Mouse (Mus musculus) intestine, embryonic 14.5 days (tissue): ENCODE results near the gene Pold3. TPM values are rescaled to one million over a fixed set of nuclear protein-coding genes. Genes with fewer than 3 reads are reported as not detected.
A peak's percentile ranks its signal among the peaks of the same experiment; 100 is the strongest.

Source experiments
- ATAC-seq: fragments of 200-750 bp; cut with Nextera tagmentation; replicated peaks from 2 replicates; pipeline ENCODE4 v1.8.0; 2017; ENCODE audit warnings: low read depth, moderate number of reproducible peaks, moderate TSS enrichment, moderate library complexity; ENCODE audit not compliant: low FRiP score, low TSS enrichment
- DNase-seq: peaks from one replicate; pipeline ENCODE4 v3.0.0-alpha.2; 2018; ENCODE audit warnings: low spot score
- H3K27ac ChIP-seq: fragments of 300-500 bp; sonication (generic); 2 replicates; pipeline ENCODE4 v1.5.1; 2014; ENCODE audit warnings: low read depth, mild to moderate bottlenecking, control low read depth
- H3K27me3 ChIP-seq: fragments of 300-500 bp; sonication (generic); replicated peaks from 2 replicates; pipeline ENCODE4 v1.6.1; 2014; ENCODE audit warnings: low read length, control low read depth; ENCODE audit not compliant: control insufficient read depth, insufficient read depth
- H3K36me3 ChIP-seq: fragments of 300-500 bp; sonication (generic); 2 replicates; pipeline ENCODE4 v1.6.1; 2014; ENCODE audit warnings: low read length, control low read depth; ENCODE audit not compliant: control insufficient read depth, insufficient read depth
- H3K4me1 ChIP-seq: fragments of 300-500 bp; sonication (generic); replicated peaks from 2 replicates; pipeline ENCODE4 v1.6.1; 2014; ENCODE audit warnings: low read length, control low read depth, mixed read lengths; ENCODE audit not compliant: control insufficient read depth, insufficient read depth
- H3K4me2 ChIP-seq: fragments of 300-500 bp; sonication (generic); 2 replicates; pipeline ENCODE4 v1.6.1; 2014; ENCODE audit warnings: low read length
- H3K4me3 ChIP-seq: fragments of 300-500 bp; sonication (generic); 2 replicates; pipeline ENCODE4 v1.5.1; 2014; ENCODE audit warnings: low read depth, low read length, control low read depth, mixed read lengths
- H3K9ac ChIP-seq: fragments of 300-500 bp; sonication (generic); 2 replicates; pipeline ENCODE4 v1.6.1; 2014; ENCODE audit warnings: mild to moderate bottlenecking, low read length
- H3K9me3 ChIP-seq: fragments of 300-500 bp; sonication (generic); 2 replicates; pipeline ENCODE4 v1.6.1; 2016; ENCODE audit warnings: low read length, control low read depth; ENCODE audit not compliant: control insufficient read depth
- WGBS: fragments of 180-500 bp; shearing (Covaris S2); extraction: QIAGEN DNeasy Blood & Tissue Kit; methylation state at CpG from one replicate; pipeline ENCODE4 v1.1.7; 2014; 5-methylcytosine and 5-hydroxymethylcytosine counted together
- polyA plus RNA-seq: library from polyadenylated mRNA; unstranded; fragments of >200 nt; fragmentation: Nextera tagmentation; extraction: Ambion mirVana; gene quantifications from 2 replicates; pipeline ENCODE4 v1.2.1, GENCODE M21; 2014

The Pold3 gene
- polyA plus RNA-seq, 1 experiment from 2014 or later: 64.8 TPM

DNA sequence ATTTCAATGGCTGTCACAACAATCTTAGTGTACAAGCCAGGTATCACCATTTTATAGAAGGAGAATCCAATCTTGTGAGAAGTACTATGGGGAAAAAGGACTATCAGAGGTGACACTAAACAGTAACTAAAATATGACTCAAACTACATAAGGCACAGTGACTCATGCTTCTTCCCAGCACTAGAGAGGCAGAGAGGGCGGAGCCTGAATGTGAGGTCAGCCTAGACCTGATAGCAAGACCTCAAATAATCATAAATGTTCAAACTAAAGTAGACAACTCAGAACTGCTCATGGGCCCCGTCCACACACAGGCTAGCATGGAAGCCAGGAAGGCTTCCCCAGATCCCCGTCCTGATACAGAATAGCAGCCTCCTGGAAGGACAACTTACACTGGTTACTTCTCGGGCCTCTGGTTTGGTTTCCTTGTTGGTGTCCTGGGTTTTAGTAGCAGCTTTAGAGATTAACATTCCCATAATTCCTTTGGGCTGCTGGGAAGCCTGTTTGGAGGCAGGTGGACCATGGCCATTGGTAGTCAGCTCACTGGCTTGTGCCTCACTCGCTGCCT, 21.3 kb downstream of the Pold3 start:
- Histone ChIP-seq H3K9me3 (no peaks in the 10 kb centered on the region), H3K4me3 (no peak overlapping the region), H3K27me3 (no peaks in the 10 kb centered on the region), H3K4me1 (no peaks in the 10 kb centered on the region), H3K27ac (no peak overlapping the region), H3K9ac (no peak overlapping the region), H3K4me2 (no peak overlapping the region), H3K36me3 (peaks cover 94% of the 10 kb centered on the region)
- WGBS: 80% methylated on average over 5 of the region's 5 CpGs
- DNase-seq (peak; percentile 52), ATAC-seq (no peak)

- H3K4me2 ChIP-seq: no peak overlapping the region
- H3K4me1 ChIP-seq: peaks cover 8% of the 10 kb centered on the region
- no peaks in the 10 kb centered on the region for H3K27me3 ChIP-seq
- no peak overlapping the region for H3K4me3 ChIP-seq
- H3K9ac ChIP-seq: no peak overlapping the region
- ATAC-seq (no peak), DNase-seq (peak; percentile 10)
- no peak overlapping the region for H3K27ac ChIP-seq
- 93% methylated on average over 5 of the region's 5 CpGs for WGBS
- H3K36me3 ChIP-seq: peaks cover 79% of the 10 kb centered on the region
- no peaks in the 10 kb centered on the region for H3K9me3 ChIP-seq
These were observed 34.5 kb downstream of the Pold3 start for GRCm38 (mm10) chr7:100086891-100087290.

GRCm38 (mm10) chr7:100086159-100086755, 35.1 kb downstream of the Pold3 start:
- DNase-seq: peak; percentile 32
- Histone ChIP-seq H3K4me1 (peaks cover 5% of the 10 kb centered on the region), H3K27ac (no peak overlapping the region), H3K9ac (no peak overlapping the region), H3K4me3 (no peak overlapping the region), H3K27me3 (no peaks in the 10 kb centered on the region), H3K4me2 (no peak overlapping the region), H3K36me3 (peaks cover 81% of the 10 kb centered on the region), H3K9me3 (no peaks in the 10 kb centered on the region)
- WGBS: 93% methylated on average over 8 of the region's 8 CpGs
- ATAC-seq: no peak

DNA sequence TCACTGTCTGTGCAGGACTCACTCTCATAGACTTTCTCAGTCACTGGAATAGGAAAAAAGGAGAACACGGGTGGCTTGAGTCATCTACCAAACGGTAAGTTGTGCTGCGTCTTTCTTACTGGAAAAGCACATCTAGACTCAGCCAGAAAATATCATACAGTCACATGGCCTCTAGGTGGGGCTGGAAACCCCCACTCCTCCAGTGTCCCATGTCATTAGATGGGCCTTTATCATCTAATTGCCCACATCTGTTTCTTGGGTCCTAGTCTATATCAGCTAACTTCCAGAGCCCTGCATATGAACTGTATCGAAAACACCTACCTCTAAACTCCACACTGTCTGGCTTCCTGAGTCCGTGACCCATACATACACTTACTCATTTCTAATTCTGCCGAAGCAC, 37.6 kb downstream of the Pold3 start:
- ATAC-seq (no peak), DNase-seq (peak; percentile 31)
- H3K27me3 ChIP-seq: no peaks in the 10 kb centered on the region
- no peaks in the 10 kb centered on the region for H3K9me3 ChIP-seq
- no peak overlapping the region for H3K9ac ChIP-seq
- 88% methylated on average over 6 of the region's 6 CpGs for WGBS
- no peak overlapping the region for H3K4me2 ChIP-seq
- no peak overlapping the region for H3K27ac ChIP-seq
- H3K4me1 ChIP-seq: no peaks in the 10 kb centered on the region
- H3K36me3 ChIP-seq: peaks cover 72% of the 10 kb centered on the region
- no peak overlapping the region for H3K4me3 ChIP-seq

GRCm38 (mm10) chr7:100082836-100083235, 38.5 kb downstream of the Pold3 start:
- H3K36me3 ChIP-seq: peaks cover 66% of the 10 kb centered on the region

GRCm38 (mm10) chr7:100080087-100080781, 41.1 kb downstream of the Pold3 start:
- no peak overlapping the region for H3K9ac ChIP-seq
- no peak overlapping the region for H3K4me3 ChIP-seq
- no peak overlapping the region for H3K4me2 ChIP-seq
- peaks cover 40% of the 10 kb centered on the region for H3K36me3 ChIP-seq
- 58% methylated on average over 12 of the region's 12 CpGs for WGBS
- H3K27ac ChIP-seq: peak overlapping the region; percentile 77
- H3K27me3 ChIP-seq: no peaks in the 10 kb centered on the region
- DNase-seq (no peak), ATAC-seq (no peak)
- H3K9me3 ChIP-seq: no peaks in the 10 kb centered on the region
- no peaks in the 10 kb centered on the region for H3K4me1 ChIP-seq

More at GRCm38 (mm10) chr7:100082836-100083235, 38.5 kb downstream of the Pold3 start:
- WGBS: 95% methylated on average over 6 of the region's 6 CpGs
- ATAC-seq (no peak), DNase-seq (peak; percentile 32)
- Histone ChIP-seq H3K27ac (no peak overlapping the region), H3K9ac (no peak overlapping the region), H3K4me3 (no peak overlapping the region), H3K27me3 (no peaks in the 10 kb centered on the region), H3K4me2 (no peak overlapping the region), H3K4me1 (no peaks in the 10 kb centered on the region), H3K9me3 (no peaks in the 10 kb centered on the region)

DNA sequence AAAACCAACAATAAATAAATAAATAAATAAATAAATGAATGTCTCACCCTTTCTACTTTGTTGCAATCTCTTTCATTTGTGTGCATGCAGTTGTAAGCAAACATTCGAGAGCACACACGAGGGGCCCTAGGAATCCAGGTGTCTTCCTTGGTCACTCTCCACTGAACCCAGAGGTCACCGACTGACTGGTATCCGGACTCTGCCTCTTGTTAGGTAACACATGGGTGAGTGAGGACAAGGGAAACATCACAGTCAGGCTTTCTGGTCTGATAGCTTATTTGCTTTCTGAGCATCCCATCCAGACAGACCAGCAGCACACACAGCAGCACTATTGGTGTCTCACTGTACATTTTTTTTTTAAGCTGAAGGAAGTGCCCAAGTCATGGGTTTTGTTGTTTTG, 44.3 kb downstream of the Pold3 start:
- no peak overlapping the region for H3K27ac ChIP-seq
- no peak for ATAC-seq
- no peaks in the 10 kb centered on the region for H3K27me3 ChIP-seq
- H3K9ac ChIP-seq: no peak overlapping the region
- peaks cover 11% of the 10 kb centered on the region for H3K36me3 ChIP-seq
- WGBS: 89% methylated on average over 4 of the region's 4 CpGs
- no peak overlapping the region for H3K4me2 ChIP-seq
- H3K9me3 ChIP-seq: no peaks in the 10 kb centered on the region
- H3K4me1 ChIP-seq: peaks cover 6% of the 10 kb centered on the region; the same call in 1 of the 2 replicates
- DNase-seq: no peak
- no peak overlapping the region for H3K4me3 ChIP-seq

- Histone ChIP-seq H3K9ac (no peak overlapping the region), H3K36me3 (peaks cover 6% of the 10 kb centered on the region; the same call in 1 of the 2 replicates), H3K27me3 (no peaks in the 10 kb centered on the region), H3K9me3 (no peaks in the 10 kb centered on the region), H3K4me1 (peaks cover 6% of the 10 kb centered on the region; the same call in 1 of the 2 replicates), H3K4me3 (no peak overlapping the region), H3K27ac (no peak overlapping the region), H3K4me2 (no peak overlapping the region)
- DNase-seq: no peak
- no peak for ATAC-seq
- WGBS: 42% methylated on average over 5 of the region's 5 CpGs
These were observed 45.1 kb downstream of the Pold3 start for GRCm38 (mm10) chr7:100076296-100076695.
